24 mouse cellular contexts compared by ENCODE assay signal in the genomic region with DNA sequence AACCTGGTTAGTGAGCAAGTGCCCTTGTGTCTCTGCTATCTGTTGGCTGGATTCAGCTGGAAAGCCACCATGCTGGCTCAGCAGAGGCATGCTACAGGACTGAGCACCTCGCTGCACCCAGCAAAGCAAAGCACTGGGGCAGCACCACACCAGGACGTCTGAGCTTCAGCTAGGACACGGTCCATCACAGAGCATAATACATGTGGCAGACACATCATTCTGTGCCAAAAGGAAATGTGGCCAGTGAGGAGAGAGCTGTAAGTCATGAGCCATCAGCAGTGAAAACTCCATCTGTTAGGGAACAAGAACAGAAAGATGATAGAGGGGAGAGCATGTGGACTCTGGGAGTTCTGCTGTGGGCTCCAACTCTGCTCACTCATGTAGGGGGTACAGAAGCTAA. TPM values are rescaled to one million over a fixed set of nuclear protein-coding genes. Genes with fewer than 3 reads are reported as not detected.
A peak's percentile ranks its signal among the peaks of the same experiment; 100 is the strongest.
DNase-seq lines count a peak whose midpoint lies in the region; TF ChIP-seq lines count a peak whose summit lies in the region.
"Had no signal": no experiment of that assay in that cellular context is flagged by ENCODE, and none has a peak within 500 bp of the region (broad histone marks: within the 10 kb centered on the region; RNA-seq: fewer than 3 reads in every experiment).

No protein-coding gene starts in this region.

- peak; percentile 28 to 36 for DNase-seq in cerebellum, postnatal 10 days
- no peak for DNase-seq in cerebellum, postnatal 25 days
- peak; percentile 75 for DNase-seq in heart, adult 11 months
- no peak for DNase-seq in heart, adult 18-20 months
- no peak for DNase-seq in layer of hippocampus, adult 2 months (ENCODE audit: low spot score in 2 of 2)
- DNase-seq in layer of hippocampus, adult 8-10 months (ENCODE audit: low spot score in 2 of 2), result no peak
- peak; percentile 35 for DNase-seq in brain, embryonic 14.5 days (ENCODE audit: low read depth)
- no peak for DNase-seq in urinary bladder, postnatal 14 days (ENCODE audit: low spot score)
- DNase-seq: adrenal gland, postnatal 10 days; cerebellum, adult 11-12 months; cerebellum, postnatal 36 days; embryo, embryonic 11 days; kidney, adult 8-10 months; kidney, postnatal 4 days; thymus, postnatal 14 days had no signal

- H3K27ac ChIP-seq in layer of hippocampus, adult 2 months, result peak overlapping the region; percentile 81; the same call in 1 of the 2 replicates
- H3K27ac ChIP-seq: embryonic facial prominence, embryonic 12.5 days; heart, embryonic 15.5 days; hindbrain, embryonic 14.5 days; kidney, postnatal 0 days; limb, embryonic 13.5 days; lung, embryonic 15.5 days; midbrain, embryonic 10.5 days; neural tube, embryonic 13.5 days had no signal

- no peak for TF ChIP-seq POLR2A in brain, embryonic 14.5 days (IDR thresholded peaks at IDR 0.05; ENCODE audit: borderline replicate concordance, extremely low read depth, insufficient read depth, insufficient read length, poor library complexity, severe bottlenecking)

- no peak overlapping the region for H3K4me3 ChIP-seq in layer of hippocampus, adult 2 months
- H3K4me3 ChIP-seq: embryonic facial prominence, embryonic 12.5 days; heart, embryonic 15.5 days; limb, embryonic 13.5 days; lung, embryonic 15.5 days; midbrain, embryonic 10.5 days; neural tube, embryonic 13.5 days had no signal

- no peak for TF ChIP-seq CTCF in layer of hippocampus, adult 2 months (conservative IDR thresholded peaks at IDR 0.05)
- TF ChIP-seq CTCF in brain, embryonic 14.5 days (IDR thresholded peaks at IDR 0.05; ENCODE audit: borderline replicate concordance, extremely low read depth, insufficient read depth, insufficient read length), result no peak

RNA-seq across cellular contexts. Expression of gene Nostrin, which starts 19.7 kb away (rescaled TPM):
- total RNA-seq in heart, adult 18-20 months (2021), result 1 to 10 TPM; 5.8 to 7.0 TPM
- total RNA-seq in layer of hippocampus, adult 2 months (2021), result 1 to 10 TPM; 4.2 to 4.8 TPM
- total RNA-seq in layer of hippocampus, adult 8-10 months (2022), result 1 to 10 TPM; 3.2 to 6.0 (median 4.2) TPM
- polyA plus RNA-seq in brain, embryonic 14.5 days (2012; rRNA removed), result 0.63 TPM in 2 replicates
- total RNA-seq: MEL had no signal

Comparison
In these comparisons a context has a peak if more than half of its experiments do, and no peak if none do; other contexts are left out.
1. DNase-seq: peak in cerebellum, postnatal 10 days (2 of 2), heart, adult 11 months (single experiment) and brain, embryonic 14.5 days (single experiment); none in cerebellum, postnatal 25 days (0 of 2), heart, adult 18-20 months (0 of 2), layer of hippocampus, adult 2 months (0 of 2), layer of hippocampus, adult 8-10 months (0 of 2) and urinary bladder, postnatal 14 days (single experiment).